Mouse (Mus musculus): ENCODE data around the gene Slc1a5. TPM values are rescaled to one million over a fixed set of nuclear protein-coding genes. Genes with fewer than 3 reads are reported as not detected.

Gene Slc1a5
- polyA plus RNA-seq, 1 experiment: 101 TPM

GRCm38 (mm10) chr7:16784498-16784976, 3.4 kb downstream of the Slc1a5 start:
- Histone ChIP-seq H3K9me3 (replicated peaks; ENCODE audit: control insufficient read depth, insufficient read depth, low read length, poor library complexity, severe bottlenecking) (no peaks in the 10 kb centered on the region), H3K9ac (ENCODE audit: low read depth, poor library complexity, severe bottlenecking) (peak overlapping the region; percentile 94), H3K4me1 (ENCODE audit: control insufficient read depth, insufficient read depth, low read length) (peaks cover 6% of the 10 kb centered on the region), H3K36me3 (ENCODE audit: control insufficient read depth, insufficient read depth, low read length, poor library complexity, severe bottlenecking) (peaks cover 26% of the 10 kb centered on the region), H3K4me3 (ENCODE audit: low read depth, low read length) (peak overlapping the region; percentile 99), H3K27me3 (ENCODE audit: control insufficient read depth, insufficient read depth, low read length, poor library complexity, severe bottlenecking) (no peaks in the 10 kb centered on the region), H3K27ac (ENCODE audit: insufficient read depth, low read length) (peak overlapping the region; percentile 55)
- TF ChIP-seq EP300 (IDR thresholded peaks at IDR 0.05; ENCODE audit: insufficient read depth, low read depth, low read length): no peak
- peak; percentile 50 for TF ChIP-seq POLR2A (IDR thresholded peaks at IDR 0.05; ENCODE audit: insufficient read depth, low read length)

- H3K27ac ChIP-seq (ENCODE audit: insufficient read depth, low read length): no peak overlapping the region
- TF ChIP-seq EP300 (IDR thresholded peaks at IDR 0.05; ENCODE audit: insufficient read depth, low read depth, low read length) (no peak), CTCF (IDR thresholded peaks at IDR 0.05; ENCODE audit: low read depth, low read length) (no peak), POLR2A (IDR thresholded peaks at IDR 0.05; ENCODE audit: insufficient read depth, low read length) (no peak)
- H3K4me3 ChIP-seq (ENCODE audit: low read depth, low read length): no peak overlapping the region
- H3K27me3 ChIP-seq (ENCODE audit: control insufficient read depth, insufficient read depth, low read length, poor library complexity, severe bottlenecking): no peaks in the 10 kb centered on the region
- no peaks in the 10 kb centered on the region for H3K9me3 ChIP-seq (replicated peaks; ENCODE audit: control insufficient read depth, insufficient read depth, low read length, poor library complexity, severe bottlenecking)
- H3K36me3 ChIP-seq (ENCODE audit: control insufficient read depth, insufficient read depth, low read length, poor library complexity, severe bottlenecking): peaks cover 34% of the 10 kb centered on the region
- H3K4me1 ChIP-seq (ENCODE audit: control insufficient read depth, insufficient read depth, low read length): peaks cover 2% of the 10 kb centered on the region
- peak overlapping the region; percentile 94; the same call in 1 of the 2 replicates for H3K9ac ChIP-seq (ENCODE audit: low read depth, poor library complexity, severe bottlenecking)
These were observed 4.5 kb downstream of the Slc1a5 start for GRCm38 (mm10) chr7:16785541-16786083.

GRCm38 (mm10) chr7:16792316-16792715, 11.2 kb downstream of the Slc1a5 start:
- Histone ChIP-seq H3K9ac (ENCODE audit: low read depth, poor library complexity, severe bottlenecking) (no peak overlapping the region), H3K9me3 (replicated peaks; ENCODE audit: control insufficient read depth, insufficient read depth, low read length, poor library complexity, severe bottlenecking) (no peaks in the 10 kb centered on the region), H3K27me3 (ENCODE audit: control insufficient read depth, insufficient read depth, low read length, poor library complexity, severe bottlenecking) (no peaks in the 10 kb centered on the region), H3K27ac (ENCODE audit: insufficient read depth, low read length) (no peak overlapping the region), H3K4me3 (ENCODE audit: low read depth, low read length) (no peak overlapping the region), H3K36me3 (ENCODE audit: control insufficient read depth, insufficient read depth, low read length, poor library complexity, severe bottlenecking) (peaks cover 63% of the 10 kb centered on the region), H3K4me1 (ENCODE audit: control insufficient read depth, insufficient read depth, low read length) (no peaks in the 10 kb centered on the region)
- TF ChIP-seq EP300 (IDR thresholded peaks at IDR 0.05; ENCODE audit: insufficient read depth, low read depth, low read length): no peak

GRCm38 (mm10) chr7:16793010-16793725, 12.0 kb downstream of the Slc1a5 start:
- no peaks in the 10 kb centered on the region for H3K4me1 ChIP-seq (ENCODE audit: control insufficient read depth, insufficient read depth, low read length)
- peaks cover 69% of the 10 kb centered on the region for H3K36me3 ChIP-seq (ENCODE audit: control insufficient read depth, insufficient read depth, low read length, poor library complexity, severe bottlenecking)
- no peaks in the 10 kb centered on the region for H3K9me3 ChIP-seq (replicated peaks; ENCODE audit: control insufficient read depth, insufficient read depth, low read length, poor library complexity, severe bottlenecking)
- no peak overlapping the region for H3K4me3 ChIP-seq (ENCODE audit: low read depth, low read length)
- H3K27me3 ChIP-seq (ENCODE audit: control insufficient read depth, insufficient read depth, low read length, poor library complexity, severe bottlenecking): no peaks in the 10 kb centered on the region
- no peak for TF ChIP-seq EP300 (IDR thresholded peaks at IDR 0.05; ENCODE audit: insufficient read depth, low read depth, low read length)
- no peak for TF ChIP-seq CTCF (IDR thresholded peaks at IDR 0.05; ENCODE audit: low read depth, low read length)
- no peak for TF ChIP-seq POLR2A (IDR thresholded peaks at IDR 0.05; ENCODE audit: insufficient read depth, low read length)
- H3K9ac ChIP-seq (ENCODE audit: low read depth, poor library complexity, severe bottlenecking): no peak overlapping the region
- H3K27ac ChIP-seq (ENCODE audit: insufficient read depth, low read length): no peak overlapping the region

GRCm38 (mm10) chr7:16794886-16795285, 13.7 kb downstream of the Slc1a5 start:
- H3K9ac ChIP-seq (ENCODE audit: low read depth, poor library complexity, severe bottlenecking): no peak overlapping the region
- TF ChIP-seq POLR2A (IDR thresholded peaks at IDR 0.05; ENCODE audit: insufficient read depth, low read length) (no peak), EP300 (IDR thresholded peaks at IDR 0.05; ENCODE audit: insufficient read depth, low read depth, low read length) (no peak), CTCF (IDR thresholded peaks at IDR 0.05; ENCODE audit: low read depth, low read length) (no peak)
- no peaks in the 10 kb centered on the region for H3K27me3 ChIP-seq (ENCODE audit: control insufficient read depth, insufficient read depth, low read length, poor library complexity, severe bottlenecking)
- no peak overlapping the region for H3K27ac ChIP-seq (ENCODE audit: insufficient read depth, low read length)
- H3K36me3 ChIP-seq (ENCODE audit: control insufficient read depth, insufficient read depth, low read length, poor library complexity, severe bottlenecking): peaks cover 60% of the 10 kb centered on the region
- H3K4me3 ChIP-seq (ENCODE audit: low read depth, low read length): no peak overlapping the region
- H3K9me3 ChIP-seq (replicated peaks; ENCODE audit: control insufficient read depth, insufficient read depth, low read length, poor library complexity, severe bottlenecking): no peaks in the 10 kb centered on the region
- no peaks in the 10 kb centered on the region for H3K4me1 ChIP-seq (ENCODE audit: control insufficient read depth, insufficient read depth, low read length)

- Histone ChIP-seq H3K27me3 (ENCODE audit: control insufficient read depth, insufficient read depth, low read length, poor library complexity, severe bottlenecking) (no peaks in the 10 kb centered on the region), H3K4me1 (ENCODE audit: control insufficient read depth, insufficient read depth, low read length) (no peaks in the 10 kb centered on the region), H3K9me3 (replicated peaks; ENCODE audit: control insufficient read depth, insufficient read depth, low read length, poor library complexity, severe bottlenecking) (no peaks in the 10 kb centered on the region), H3K36me3 (ENCODE audit: control insufficient read depth, insufficient read depth, low read length, poor library complexity, severe bottlenecking) (no peaks in the 10 kb centered on the region), H3K27ac (ENCODE audit: insufficient read depth, low read length) (no peak overlapping the region), H3K9ac (ENCODE audit: low read depth, poor library complexity, severe bottlenecking) (no peak overlapping the region), H3K4me3 (ENCODE audit: low read depth, low read length) (no peak overlapping the region)
- TF ChIP-seq POLR2A (IDR thresholded peaks at IDR 0.05; ENCODE audit: insufficient read depth, low read length) (no peak), CTCF (IDR thresholded peaks at IDR 0.05; ENCODE audit: low read depth, low read length) (peak; percentile 17)
These were observed 23.4 kb downstream of the Slc1a5 start for GRCm38 (mm10) chr7:16804409-16805028.
